Mouse (Mus musculus) lung, postnatal 0 days (tissue): ENCODE measurements at regions not wholly inside any gene's neighbourhood (a gene's known extent, or its start where the extent isn't known, plus 50 kb on each side); places are given as distances from the start of the nearest gene placed in this dataset.

ENCODE experiments used
- CTCF ChIP-seq: IDR thresholded peaks from 2 replicates; pipeline ENCODE4 v1.5.1; 2016; ENCODE audit warnings: antibody characterized with exemption, mild to moderate bottlenecking
- EP300 ChIP-seq: IDR thresholded peaks from 2 replicates; pipeline ENCODE4 v1.6.1; 2016; ENCODE audit warnings: antibody characterized with exemption, mild to moderate bottlenecking, control low read depth

- TF ChIP-seq CTCF (no peak), EP300 (no peak)
Observed at GRCm38 (mm10) chr6:32654188-32654587, 66.2 kb upstream of the Plxna4 start.
